Mouse (Mus musculus) cerebellum, adult 11 months (tissue): Measurements from ENCODE around the gene Wwox.
"Not testable (repeated sequence)": the region's sequence is repeated elsewhere in the genome, so short reads cannot be mapped to it uniquely, and the experiment has no call there.

ENCODE experiments used
- DNase-seq: peaks from one replicate; pipeline ENCODE4 v3.0.0; 2022

Gene Wwox

GRCm38 (mm10) chr8:114814769-114815736, 375.6 kb downstream of the Wwox start:
- no peak for DNase-seq

GRCm38 (mm10) chr8:114816343-114816742, 376.9 kb downstream of the Wwox start:
- no peak for DNase-seq

- DNase-seq = no peak
Observed at GRCm38 (mm10) chr8:114816949-114817348, 377.5 kb downstream of the Wwox start.

GRCm38 (mm10) chr8:114821543-114821942, 382.1 kb downstream of the Wwox start:
- DNase-seq = no peak

GRCm38 (mm10) chr8:114825460-114825859, 386.0 kb downstream of the Wwox start:
- DNase-seq = no peak

GRCm38 (mm10) chr8:114826991-114827390, 387.5 kb downstream of the Wwox start:
- DNase-seq = no peak

GRCm38 (mm10) chr8:114827810-114828209, 388.4 kb downstream of the Wwox start:
- DNase-seq = not testable (repeated sequence)

GRCm38 (mm10) chr8:114831595-114831994, 392.1 kb downstream of the Wwox start:
- DNase-seq = no peak

GRCm38 (mm10) chr8:114832251-114832774, 392.9 kb downstream of the Wwox start:
- no peak for DNase-seq

- DNase-seq = no peak
Observed at GRCm38 (mm10) chr8:114834730-114835129, 395.3 kb downstream of the Wwox start.

GRCm38 (mm10) chr8:114839998-114840397, 400.5 kb downstream of the Wwox start:
- DNase-seq = no peak

GRCm38 (mm10) chr8:114847666-114848065, 408.2 kb downstream of the Wwox start:
- DNase-seq = no peak

- DNase-seq = no peak
Observed at GRCm38 (mm10) chr8:114849461-114849860, 410.0 kb downstream of the Wwox start.

- DNase-seq = no peak
Observed at GRCm38 (mm10) chr8:114850014-114850870, 410.8 kb downstream of the Wwox start.

GRCm38 (mm10) chr8:114853765-114854164, 414.3 kb downstream of the Wwox start:
- no peak for DNase-seq

GRCm38 (mm10) chr8:114855833-114856232, 416.4 kb downstream of the Wwox start:
- DNase-seq = no peak

- DNase-seq = no peak
Observed at GRCm38 (mm10) chr8:114865911-114866310, 426.5 kb downstream of the Wwox start.

GRCm38 (mm10) chr8:114869321-114869720, 429.9 kb downstream of the Wwox start:
- DNase-seq = no peak

- no peak for DNase-seq
Observed at GRCm38 (mm10) chr8:114870410-114870809, 431.0 kb downstream of the Wwox start.

GRCm38 (mm10) chr8:114872491-114872890, 433.0 kb downstream of the Wwox start:
- DNase-seq = no peak

- no peak for DNase-seq
Observed at GRCm38 (mm10) chr8:114875161-114875560, 435.7 kb downstream of the Wwox start.

- no peak for DNase-seq
Observed at GRCm38 (mm10) chr8:114876161-114876611, 436.7 kb downstream of the Wwox start.

- no peak for DNase-seq
Observed at GRCm38 (mm10) chr8:114876696-114877206, 437.3 kb downstream of the Wwox start.
